Mouse (Mus musculus): ENCODE results near the gene Adarb2.

- TF ChIP-seq CTCF (IDR thresholded peaks at IDR 0.05; ENCODE audit: insufficient read depth, low read length): no peak
- no peak for TF ChIP-seq POLR2A (IDR thresholded peaks at IDR 0.05; ENCODE audit: borderline replicate concordance, extremely low read depth, low read depth, low read length)
These were observed 581.8 kb downstream of the Adarb2 start for GRCm38 (mm10) chr13:8784308-8785061.
